Mouse (Mus musculus) cerebellum, adult 2 months (tissue): ENCODE measurements at regions not wholly inside any gene's neighbourhood (a gene's known extent, or its start where the extent isn't known, plus 50 kb on each side); places are given as distances from the start of the nearest gene placed in this dataset.
A peak's percentile ranks its signal among the peaks of the same experiment; 100 is the strongest.

Experiments
- DNase-seq, 2 experiments: peaks; one replicate each; pipeline ENCODE4 v3.0.0; 2021
- H3K27ac ChIP-seq: fragments of 200-500 bp; 2 replicates; pipeline ENCODE4 v1.5.1; 2012; ENCODE audit warnings: low read length, control low read depth, inconsistent platforms; ENCODE audit not compliant: insufficient read depth
- H3K27me3 ChIP-seq: fragments of 200-500 bp; 2 replicates; pipeline ENCODE4 v1.6.1; 2012; ENCODE audit warnings: inconsistent platforms, mild to moderate bottlenecking, low read length, moderate library complexity; ENCODE audit not compliant: control insufficient read depth, insufficient read depth
- H3K4me1 ChIP-seq: fragments of 200-500 bp; 2 replicates; pipeline ENCODE4 v1.6.1; 2011; ENCODE audit warnings: low read length; ENCODE audit not compliant: control insufficient read depth, insufficient read depth
- H3K4me3 ChIP-seq: fragments of 200-500 bp; replicated peaks from 2 replicates; pipeline ENCODE3; 2011; ENCODE audit warnings: mild to moderate bottlenecking, low read depth, low read length, control low read depth; ENCODE audit not compliant: insufficient read depth
- CTCF ChIP-seq: fragments of 200-500 bp; IDR thresholded peaks from 2 replicates; pipeline ENCODE4 v1.5.1; 2011; ENCODE audit warnings: low read depth, mild to moderate bottlenecking, control low read depth, low read length, moderate library complexity, borderline replicate concordance; ENCODE audit not compliant: insufficient read depth
- POLR2A ChIP-seq: fragments of 200-500 bp; IDR thresholded peaks from 2 replicates; pipeline ENCODE4 v1.6.1; 2011; ENCODE audit warnings: low read length, control low read depth, borderline replicate concordance; ENCODE audit not compliant: insufficient read depth
- WGBS: fragments of 180-500 bp; shearing (Covaris S2); methylation state at CpG from one replicate; pipeline ENCODE4 v1.1.7; 2018; 5-methylcytosine and 5-hydroxymethylcytosine counted together

DNA sequence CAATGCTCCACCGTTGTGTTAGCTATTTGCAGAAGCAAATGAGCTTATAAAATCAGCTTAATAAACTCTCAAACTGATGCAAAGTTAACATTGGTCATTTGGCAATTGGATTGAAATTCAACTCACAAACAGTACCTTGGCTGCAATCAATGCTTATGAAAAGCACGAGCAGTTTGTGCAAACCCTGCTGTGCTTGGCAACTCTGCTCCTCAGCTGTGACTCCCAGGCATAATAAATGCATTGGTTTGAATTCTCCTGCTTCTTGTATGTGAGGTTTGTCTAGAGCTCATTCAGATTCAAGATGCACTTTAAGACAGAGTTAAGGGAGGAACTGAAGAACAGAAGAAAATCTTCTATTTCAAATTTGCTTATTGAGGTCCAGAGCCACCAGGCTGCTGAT is 553.2 kb upstream of the Marcks start:
- Histone ChIP-seq H3K4me3 (no peak overlapping the region), H3K27me3 (no peaks in the 10 kb centered on the region), H3K4me1 (no peaks in the 10 kb centered on the region), H3K27ac (no peak overlapping the region)
- TF ChIP-seq CTCF = no peak
- no peak for TF ChIP-seq POLR2A
- 13% methylated on average over 2 of the region's 2 CpGs for WGBS
- DNase-seq = peak; percentile 33 to 65

DNA sequence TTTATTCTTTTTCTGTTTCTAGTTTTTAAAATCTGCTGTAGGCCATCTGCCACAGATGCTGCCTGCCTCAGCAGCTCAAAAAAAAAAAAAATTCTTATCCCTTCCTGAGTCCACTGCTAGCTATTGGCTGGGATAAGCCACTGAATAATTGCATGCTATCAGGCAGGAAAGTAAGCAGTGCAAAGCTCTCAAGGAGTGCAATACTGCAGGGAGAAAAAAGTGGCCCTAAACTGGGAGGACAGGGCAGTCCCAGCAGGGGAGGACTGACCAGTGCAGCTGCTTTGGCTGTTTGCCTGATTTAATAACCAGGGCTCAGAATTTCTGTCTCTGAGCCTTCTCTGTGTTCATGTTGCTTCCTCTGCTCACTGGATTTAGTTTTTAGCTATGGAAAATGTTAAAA is 544.4 kb upstream of the Marcks start:
- Histone ChIP-seq H3K4me1 (peaks cover 2% of the 10 kb centered on the region; the same call in 1 of the 2 replicates), H3K4me3 (no peak overlapping the region), H3K27me3 (no peaks in the 10 kb centered on the region), H3K27ac (no peak overlapping the region)
- DNase-seq = peak in 1 of 2 experiments; percentile 29
- TF ChIP-seq POLR2A (no peak), CTCF (no peak)

DNA sequence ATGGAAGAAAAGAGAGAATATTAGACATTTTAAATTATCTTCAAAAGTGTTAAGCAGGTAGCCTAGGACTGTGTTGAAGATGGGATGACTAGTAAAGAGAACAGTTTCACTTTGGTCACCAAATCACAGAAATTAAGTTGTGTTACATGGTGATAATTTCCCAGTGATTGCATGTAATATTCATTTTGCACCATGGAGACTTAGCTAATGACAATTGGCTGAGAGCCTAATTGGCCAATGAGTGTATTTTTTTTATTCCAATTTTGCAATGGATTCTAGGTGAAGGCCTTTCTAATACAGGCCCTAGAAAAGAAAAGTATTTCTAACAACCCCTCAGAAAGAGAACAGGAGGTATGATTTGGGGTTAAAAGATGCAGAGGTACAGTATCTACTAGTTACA is 541.9 kb upstream of the Marcks start:
- no peak overlapping the region for H3K4me3 ChIP-seq
- no peaks in the 10 kb centered on the region for H3K27me3 ChIP-seq
- no peak overlapping the region for H3K27ac ChIP-seq
- TF ChIP-seq POLR2A = no peak
- no peak for TF ChIP-seq CTCF
- H3K4me1 ChIP-seq = peaks cover 2% of the 10 kb centered on the region; the same call in 1 of the 2 replicates
- no peak for DNase-seq

DNA sequence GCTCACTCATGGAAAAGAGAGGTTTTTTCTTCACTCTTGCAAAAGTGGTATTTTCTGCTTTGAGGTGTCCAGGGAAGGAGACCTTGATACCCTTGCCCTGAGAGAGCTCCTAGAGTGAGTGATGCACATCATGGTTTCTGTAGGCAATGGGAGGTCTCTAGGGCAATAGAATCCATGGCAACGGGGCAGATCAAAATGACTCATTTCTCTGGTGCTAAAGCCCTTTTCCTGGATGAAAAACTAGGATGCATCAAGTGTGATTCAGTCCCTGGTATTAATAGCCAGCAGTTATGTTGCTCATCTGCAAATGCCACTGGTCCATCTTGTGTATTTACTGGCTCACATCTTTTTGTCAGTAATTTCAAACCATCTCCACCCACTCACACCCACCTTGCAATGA is 539.1 kb upstream of the Marcks start:
- H3K4me1 ChIP-seq = no peaks in the 10 kb centered on the region
- H3K27me3 ChIP-seq = no peaks in the 10 kb centered on the region
- WGBS = 79% methylated on average over 1 of the region's 1 CpGs
- H3K27ac ChIP-seq = no peak overlapping the region
- no peak overlapping the region for H3K4me3 ChIP-seq
- TF ChIP-seq POLR2A (no peak), CTCF (no peak)
- DNase-seq = no peak

DNA sequence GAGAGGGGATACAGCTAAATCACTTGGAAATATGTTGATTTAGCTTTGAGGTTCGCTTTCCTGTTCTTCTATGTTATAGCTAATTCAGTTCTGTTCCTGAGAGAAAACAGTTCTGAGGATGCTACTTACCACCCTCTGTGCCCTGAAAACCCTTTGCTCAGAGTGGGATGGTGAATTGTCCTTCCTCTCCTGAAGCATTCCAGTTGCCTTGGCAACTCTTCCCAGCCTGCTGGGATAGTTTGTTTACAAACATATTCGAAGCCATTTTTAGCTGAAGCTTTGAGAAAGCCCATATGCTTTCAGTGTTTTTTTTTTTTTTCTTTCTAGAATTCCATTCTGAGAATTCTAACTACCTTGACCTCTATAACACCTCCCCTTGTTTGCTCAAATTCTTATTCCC is 530.1 kb upstream of the Marcks start:
- no peak overlapping the region for H3K27ac ChIP-seq
- H3K27me3 ChIP-seq = no peaks in the 10 kb centered on the region
- peak in 1 of 2 experiments; percentile 42 for DNase-seq
- peaks cover 2% of the 10 kb centered on the region; the same call in 1 of the 2 replicates for H3K4me1 ChIP-seq
- no peak overlapping the region for H3K4me3 ChIP-seq
- 34% methylated on average over 2 of the region's 2 CpGs for WGBS
- TF ChIP-seq POLR2A (no peak), CTCF (no peak)

- Histone ChIP-seq H3K27ac (no peak overlapping the region), H3K4me1 (peaks cover 2% of the 10 kb centered on the region; the same call in 1 of the 2 replicates), H3K4me3 (no peak overlapping the region), H3K27me3 (no peaks in the 10 kb centered on the region)
- 63% methylated on average over 7 of the region's 7 CpGs for WGBS
- TF ChIP-seq POLR2A = no peak
- TF ChIP-seq CTCF = no peak
- DNase-seq = no peak
These were observed 528.5 kb upstream of the Marcks start for GRCm38 (mm10) chr10:37667031-37667745.

DNA sequence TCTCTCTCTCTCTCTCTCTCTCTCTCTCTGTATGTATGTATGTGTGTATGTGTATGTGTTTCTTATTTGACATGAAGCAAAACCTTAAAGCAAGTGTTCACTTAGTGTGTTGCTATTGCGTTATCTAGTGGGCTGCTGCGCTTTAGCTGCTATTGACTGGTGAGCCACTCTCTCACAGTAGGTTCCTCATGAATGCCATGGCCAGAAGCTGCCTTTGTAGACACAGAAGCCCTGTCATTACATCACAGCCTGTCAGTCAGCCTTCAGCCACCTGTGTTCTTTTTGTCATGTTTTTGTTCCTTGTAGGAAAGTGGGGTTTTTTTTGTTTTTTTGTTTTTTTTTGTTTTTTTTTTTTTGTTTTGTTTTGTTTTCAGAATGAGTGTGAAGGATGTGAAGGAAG is 527.8 kb upstream of the Marcks start:
- DNase-seq = no peak
- Histone ChIP-seq H3K27ac (no peak overlapping the region), H3K4me1 (peaks cover 2% of the 10 kb centered on the region; the same call in 1 of the 2 replicates), H3K4me3 (no peak overlapping the region), H3K27me3 (no peaks in the 10 kb centered on the region)
- no peak for TF ChIP-seq CTCF
- no peak for TF ChIP-seq POLR2A
- WGBS = 95% methylated on average over 2 of the region's 2 CpGs

DNA sequence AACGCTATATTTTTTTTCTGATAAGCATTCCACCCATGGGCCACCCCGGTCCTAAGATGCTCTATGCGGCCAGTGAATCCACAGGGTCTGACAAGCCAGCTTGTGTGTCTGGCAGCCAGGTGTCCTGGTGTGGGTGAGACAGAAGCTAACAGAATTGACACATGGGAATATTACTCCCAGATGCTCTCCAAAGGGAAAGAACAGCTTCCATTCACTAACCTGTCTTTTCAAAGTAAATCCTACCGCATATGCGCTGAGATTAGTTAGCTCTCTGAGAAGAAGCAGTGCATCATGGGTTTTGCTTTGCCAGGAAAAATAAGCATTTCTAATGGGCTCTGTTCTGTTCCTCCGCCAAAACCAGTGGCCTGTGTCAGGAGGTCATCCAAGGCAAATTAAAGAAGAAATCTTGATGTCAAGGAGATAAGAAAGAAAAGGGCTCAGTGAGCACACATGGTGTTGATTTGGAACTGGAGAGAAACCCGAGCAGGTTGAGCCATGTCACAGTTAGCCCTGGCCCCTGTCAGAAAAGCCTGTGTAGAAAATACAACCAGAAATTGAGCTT is 498.4 kb upstream of the Marcks start:
- Histone ChIP-seq H3K27me3 (no peaks in the 10 kb centered on the region), H3K4me3 (no peak overlapping the region), H3K27ac (no peak overlapping the region), H3K4me1 (0 out of 2 replicates have a peak, but pooled peaks cover 4% of the 10 kb centered on the region)
- TF ChIP-seq CTCF = no peak
- DNase-seq = peak; percentile 6 to 8
- 28% methylated on average over 7 of the region's 7 CpGs for WGBS
